Mouse (Mus musculus): ENCODE results near the gene Sp7.
"Not testable (repeated sequence)": the region's sequence is repeated elsewhere in the genome, so short reads cannot be mapped to it uniquely, and the experiment has no call there.

Gene Sp7

GRCm38 (mm10) chr15:102346444-102346843 lies 20.5 kb downstream of the Sp7 start:
- no peak for ATAC-seq (ENCODE audit: low TSS enrichment)

GRCm38 (mm10) chr15:102344490-102344889 lies 22.5 kb downstream of the Sp7 start:
- ATAC-seq (ENCODE audit: low TSS enrichment) = no peak

- ATAC-seq (ENCODE audit: low TSS enrichment) = no peak
Observed at GRCm38 (mm10) chr15:102341580-102341979, 25.4 kb downstream of the Sp7 start.

GRCm38 (mm10) chr15:102339612-102340011 lies 27.4 kb downstream of the Sp7 start:
- no peak for ATAC-seq (ENCODE audit: low TSS enrichment)

- ATAC-seq (ENCODE audit: low TSS enrichment) = no peak
Observed at GRCm38 (mm10) chr15:102336946-102337345, 30.0 kb downstream of the Sp7 start.

GRCm38 (mm10) chr15:102335925-102336324 lies 31.1 kb downstream of the Sp7 start:
- not testable (repeated sequence) for ATAC-seq (ENCODE audit: low TSS enrichment)

GRCm38 (mm10) chr15:102335254-102335653 lies 31.7 kb downstream of the Sp7 start:
- no peak for ATAC-seq (ENCODE audit: low TSS enrichment)

GRCm38 (mm10) chr15:102331610-102332015 lies 35.4 kb downstream of the Sp7 start, which contains the start of gene Myg1:
Gene Myg1 (plus strand): TSS chr15:102331709.
- peak; percentile 95 for ATAC-seq (ENCODE audit: low TSS enrichment)

- ATAC-seq (ENCODE audit: low TSS enrichment) = no peak
Observed at GRCm38 (mm10) chr15:102326892-102327291, 40.1 kb downstream of the Sp7 start.

GRCm38 (mm10) chr15:102326022-102326576 lies 40.9 kb downstream of the Sp7 start, which contains the start of gene Pfdn5:
Gene Pfdn5 (plus strand): TSS chr15:102326116.
- ATAC-seq (ENCODE audit: low TSS enrichment) = peak; percentile 99

- ATAC-seq (ENCODE audit: low TSS enrichment) = no peak
Observed at GRCm38 (mm10) chr15:102324654-102325473, 42.1 kb downstream of the Sp7 start.

- ATAC-seq (ENCODE audit: low TSS enrichment) = peak; percentile 64; the same call in 1 of the 2 replicates
Observed at GRCm38 (mm10) chr15:102316263-102316662, 50.7 kb downstream of the Sp7 start.

- ATAC-seq (ENCODE audit: low TSS enrichment) = peak; percentile 27; the same call in 1 of the 2 replicates
Observed at GRCm38 (mm10) chr15:102315292-102315691, 51.7 kb downstream of the Sp7 start.

GRCm38 (mm10) chr15:102311489-102311888 lies 55.5 kb downstream of the Sp7 start:
- no peak for ATAC-seq (ENCODE audit: low TSS enrichment)

- no peak for ATAC-seq (ENCODE audit: low TSS enrichment)
Observed at GRCm38 (mm10) chr15:102310074-102310845, 56.7 kb downstream of the Sp7 start.

- ATAC-seq (ENCODE audit: low TSS enrichment) = no peak
Observed at GRCm38 (mm10) chr15:102308717-102309116, 58.3 kb downstream of the Sp7 start.
